8 mouse cellular contexts compared by ENCODE assay signal in the genomic region with DNA sequence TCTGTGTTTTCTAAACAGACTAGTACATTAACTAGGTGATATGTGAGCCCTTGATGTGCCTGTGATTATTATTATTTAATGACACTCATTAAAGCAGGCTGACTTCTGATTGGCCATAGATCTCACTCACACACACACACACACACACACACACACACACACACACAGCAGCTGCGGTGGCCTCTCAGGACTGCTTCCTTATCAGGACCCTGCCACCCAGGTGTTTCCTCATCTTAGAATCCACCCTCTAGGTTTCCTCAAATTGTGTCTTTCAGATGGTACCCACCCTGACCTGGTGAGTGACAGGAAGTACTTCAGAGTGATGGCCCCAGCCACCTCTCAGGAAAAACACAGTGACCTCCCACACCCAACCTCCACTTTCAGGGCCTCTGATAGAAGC. TPM values are rescaled to one million over a fixed set of nuclear protein-coding genes. Genes with fewer than 3 reads are reported as not detected.
A peak's percentile ranks its signal among the peaks of the same experiment; 100 is the strongest.
DNase-seq lines count a peak whose midpoint lies in the region; ATAC-seq and TF ChIP-seq lines count a peak whose summit lies in the region.

No protein-coding gene starts in this region.

- H3K27ac ChIP-seq in lung, embryonic 16.5 days (ENCODE audit: low read length): peak overlapping the region; percentile 3; the same call in 1 of the 2 replicates
- peak overlapping the region; percentile 86 for H3K27ac ChIP-seq in heart, postnatal 0 days (ENCODE audit: low read depth)
- H3K27ac ChIP-seq in limb, embryonic 13.5 days: peak overlapping the region; percentile 69; the same call in 1 of the 2 replicates

- H3K4me1 ChIP-seq in lung, embryonic 16.5 days (replicated peaks; ENCODE audit: control insufficient read depth, insufficient read depth, low read length): peaks cover 52% of the 10 kb centered on the region
- H3K4me1 ChIP-seq in heart, postnatal 0 days (ENCODE audit: control insufficient read depth, insufficient read depth): peaks cover 60% of the 10 kb centered on the region
- H3K4me1 ChIP-seq in limb, embryonic 13.5 days: peaks cover 57% of the 10 kb centered on the region

- H3K36me3 ChIP-seq in lung, embryonic 16.5 days (ENCODE audit: control insufficient read depth, insufficient read depth, low read length): no peaks in the 10 kb centered on the region
- H3K36me3 ChIP-seq in heart, postnatal 0 days (replicated peaks; ENCODE audit: control insufficient read depth, insufficient read depth, low read length): no peaks in the 10 kb centered on the region
- H3K36me3 ChIP-seq in limb, embryonic 13.5 days: no peaks in the 10 kb centered on the region

- no peaks in the 10 kb centered on the region for H3K9me3 ChIP-seq in lung, embryonic 16.5 days (ENCODE audit: control insufficient read depth, low read length)
- H3K9me3 ChIP-seq in heart, postnatal 0 days (replicated peaks; ENCODE audit: control insufficient read depth, low read length): no peaks in the 10 kb centered on the region
- H3K9me3 ChIP-seq in limb, embryonic 13.5 days: no peaks in the 10 kb centered on the region

- ATAC-seq in lung, embryonic 16.5 days (ENCODE audit: low read depth): no peak
- peak; percentile 16; the same call in 1 of the 2 replicates for ATAC-seq in heart, postnatal 0 days (ENCODE audit: insufficient read depth, low read depth)
- no peak for ATAC-seq in limb, embryonic 13.5 days (ENCODE audit: low FRiP score, low read depth)

- H3K4me2 ChIP-seq in lung, embryonic 16.5 days (ENCODE audit: low read depth, low read length): no peak overlapping the region
- no peak overlapping the region for H3K4me2 ChIP-seq in heart, postnatal 0 days (ENCODE audit: low read depth, low read length)
- no peak overlapping the region for H3K4me2 ChIP-seq in limb, embryonic 13.5 days (replicated peaks)

- H3K27me3 ChIP-seq in lung, embryonic 16.5 days (ENCODE audit: control insufficient read depth, insufficient read depth, low read depth, low read length): no peaks in the 10 kb centered on the region
- no peaks in the 10 kb centered on the region for H3K27me3 ChIP-seq in heart, postnatal 0 days (ENCODE audit: control insufficient read depth, insufficient read depth, low read length)
- H3K27me3 ChIP-seq in limb, embryonic 13.5 days: no peaks in the 10 kb centered on the region

- H3K9ac ChIP-seq in lung, embryonic 16.5 days (ENCODE audit: low read length): no peak overlapping the region
- no peak overlapping the region for H3K9ac ChIP-seq in heart, postnatal 0 days (replicated peaks; ENCODE audit: low read depth, low read length)
- H3K9ac ChIP-seq in limb, embryonic 13.5 days: no peak overlapping the region

- TF ChIP-seq CTCF in heart, postnatal 0 days (IDR thresholded peaks at IDR 0.05; ENCODE audit: low read depth): no peak

- 26% methylated on average over 1 of the region's 1 CpGs for WGBS in lung, embryonic 16.5 days
- WGBS in heart, postnatal 0 days: 43% methylated on average over 1 of the region's 1 CpGs
- 37% methylated on average over 1 of the region's 1 CpGs for WGBS in limb, embryonic 13.5 days

- peak; percentile 82 for TF ChIP-seq EP300 in heart, postnatal 0 days (IDR thresholded peaks at IDR 0.05; ENCODE audit: low read depth)

- no peak for DNase-seq in lung, postnatal 10 days
- no peak for DNase-seq in heart, postnatal 0 days (ENCODE audit: low spot score)
- DNase-seq in spleen, postnatal 36 days (ENCODE audit: low spot score in 2 of 2): peak; percentile 77 to 82
- DNase-seq in frontal cortex, adult 2 months (ENCODE audit: extremely low spot score in 1 of 2, low spot score in 1 of 2): no peak
- no peak for DNase-seq in gastrocnemius, adult 8-10 months (ENCODE audit: low spot score in 2 of 2)
- DNase-seq in right cerebral cortex, adult 2 months (ENCODE audit: low spot score in 2 of 2): no peak

- H3K4me3 ChIP-seq in lung, embryonic 16.5 days (ENCODE audit: low read length): no peak overlapping the region
- no peak overlapping the region for H3K4me3 ChIP-seq in heart, postnatal 0 days (ENCODE audit: low read depth, low read length)
- H3K4me3 ChIP-seq in limb, embryonic 13.5 days: no peak overlapping the region

RNA-seq across cellular contexts. Expression of gene Zfp36l1, which starts 52.0 kb away (rescaled TPM):
- 131 and 152 TPM in 2 replicates for polyA plus RNA-seq in lung, embryonic 16.5 days (2015; fragmentation: Nextera tagmentation; extraction: Ambion mirVana)
- total RNA-seq in heart, postnatal 0 days (2014; rRNA removed; ENCODE audit: low replicate concordance): 80.6 and 85.1 TPM in 2 replicates
- polyA plus RNA-seq in heart, postnatal 0 days (2015; fragmentation: Nextera tagmentation; extraction: Ambion mirVana): 60.3 and 69.6 TPM in 2 replicates
- polyA plus RNA-seq in limb, embryonic 13.5 days (2015; fragmentation: Nextera tagmentation; extraction: Ambion mirVana): 134 and 146 TPM in 2 replicates
- 22.0 and 24.3 TPM in 2 replicates for polyA plus RNA-seq in frontal cortex, adult 2 months (2012; rRNA removed)
- 10 to 100 TPM; 25.2 to 28.9 (median 27.2) TPM for total RNA-seq in gastrocnemius, adult 8-10 months (2022)

Comparison
In these comparisons a context has a peak if more than half of its experiments do, and no peak if none do; other contexts are left out.
1. H3K27ac ChIP-seq: peak in every context shown above with its lines; median percentile 86 in heart, postnatal 0 days; 69 in limb, embryonic 13.5 days; 3 in lung, embryonic 16.5 days.
2. DNase-seq: peak in spleen, postnatal 36 days (2 of 2); none in lung, postnatal 10 days (single experiment), heart, postnatal 0 days (single experiment), frontal cortex, adult 2 months (0 of 2), gastrocnemius, adult 8-10 months (0 of 2) and right cerebral cortex, adult 2 months (0 of 2).